9 mouse cellular contexts compared by ENCODE assay signal in the genomic region with DNA sequence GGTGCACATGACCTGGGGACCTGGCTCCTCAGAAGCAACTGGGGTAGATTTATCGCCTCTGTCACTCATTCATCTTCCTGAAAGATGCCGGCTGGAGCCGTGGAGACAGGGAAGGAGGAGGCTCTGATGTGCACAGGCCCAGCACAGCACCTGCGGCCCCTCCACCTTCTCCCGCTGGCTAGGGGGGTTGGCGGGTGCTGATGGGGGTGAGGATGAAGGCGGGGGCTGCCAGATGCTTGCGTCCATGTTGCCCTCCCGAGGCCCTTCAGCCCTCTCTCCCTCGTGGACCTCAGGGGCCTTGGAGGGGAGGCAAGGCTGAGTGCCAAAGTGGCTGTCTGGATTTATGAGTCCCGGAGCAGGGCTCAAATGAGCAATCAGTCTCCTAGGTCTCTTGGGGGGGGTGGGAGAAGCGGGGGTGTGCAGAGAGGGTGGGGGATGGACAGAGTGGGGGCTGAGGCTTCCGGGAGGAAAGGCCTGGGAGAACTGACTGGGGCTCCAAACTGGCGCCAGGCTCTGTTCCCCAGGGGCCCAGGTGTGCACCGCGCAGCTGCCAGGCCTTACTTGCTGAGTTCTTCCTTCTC.
DNase-seq lines count a peak whose midpoint lies in the region; ATAC-seq lines count a peak whose summit lies in the region.
"Had no signal": no experiment of that assay in that cellular context is flagged by ENCODE, and none has a peak within 500 bp of the region (broad histone marks: within the 10 kb centered on the region; RNA-seq: fewer than 3 reads in every experiment).

No protein-coding gene starts in this region.

- no peak overlapping the region for H3K4me3 ChIP-seq in heart, embryonic 11.5 days (ENCODE audit: low read depth, low read length)
- no peak overlapping the region for H3K4me3 ChIP-seq in hindbrain, embryonic 12.5 days
- no peak overlapping the region for H3K4me3 ChIP-seq in midbrain, embryonic 13.5 days (replicated peaks)

- H3K27ac ChIP-seq in heart, embryonic 11.5 days (ENCODE audit: low read depth, low read length), result peak overlapping the region; percentile 50
- H3K27ac ChIP-seq in hindbrain, embryonic 12.5 days, result peak overlapping the region; percentile 89
- H3K27ac ChIP-seq in midbrain, embryonic 13.5 days, result peak overlapping the region; percentile 73

- H3K36me3 ChIP-seq in heart, embryonic 11.5 days (ENCODE audit: control insufficient read depth, insufficient read depth, low read length), result peaks cover 8% of the 10 kb centered on the region
- peaks cover 54% of the 10 kb centered on the region for H3K36me3 ChIP-seq in hindbrain, embryonic 12.5 days
- peaks cover 46% of the 10 kb centered on the region for H3K36me3 ChIP-seq in midbrain, embryonic 13.5 days

- 67% methylated on average over 16 of the region's 16 CpGs for WGBS in heart, embryonic 11.5 days (ENCODE audit: insufficient replicate concordance)
- WGBS in hindbrain, embryonic 12.5 days, result 49% methylated on average over 16 of the region's 16 CpGs
- WGBS in midbrain, embryonic 13.5 days, result 57% methylated on average over 16 of the region's 16 CpGs

- no peaks in the 10 kb centered on the region for H3K27me3 ChIP-seq in heart, embryonic 11.5 days (ENCODE audit: control insufficient read depth, insufficient read depth, low read length)
- no peaks in the 10 kb centered on the region for H3K27me3 ChIP-seq in hindbrain, embryonic 12.5 days
- no peaks in the 10 kb centered on the region for H3K27me3 ChIP-seq in midbrain, embryonic 13.5 days

- no peak overlapping the region for H3K9ac ChIP-seq in heart, embryonic 11.5 days (ENCODE audit: low read depth, low read length)
- peak overlapping the region; percentile 45; the same call in 1 of the 2 replicates for H3K9ac ChIP-seq in hindbrain, embryonic 12.5 days
- H3K9ac ChIP-seq in midbrain, embryonic 13.5 days (replicated peaks), result 0 out of 2 replicates have a peak overlapping the region, but pooled peaks have one; percentile 19

- peaks cover 22% of the 10 kb centered on the region for H3K4me1 ChIP-seq in heart, embryonic 11.5 days (ENCODE audit: control insufficient read depth, insufficient read depth, low read length)
- peaks cover 38% of the 10 kb centered on the region for H3K4me1 ChIP-seq in hindbrain, embryonic 12.5 days
- H3K4me1 ChIP-seq in midbrain, embryonic 13.5 days (replicated peaks), result peaks cover 37% of the 10 kb centered on the region

- no peak for ATAC-seq in heart, embryonic 11.5 days (replicated peaks; ENCODE audit: insufficient number of reproducible peaks, low FRiP score, low TSS enrichment)
- peak; percentile 67 for ATAC-seq in hindbrain, embryonic 12.5 days (ENCODE audit: low FRiP score)
- peak; percentile 44; the same call in 1 of the 2 replicates for ATAC-seq in midbrain, embryonic 13.5 days
- no peak for ATAC-seq in megakaryocyte progenitor cell, adult 5-6 weeks (replicated peaks; ENCODE audit: poor library complexity)
- ATAC-seq: inflammation-experienced regulatory T-cells, adult 6 months had no signal

- intact Hi-C loops in left cerebral cortex, postnatal 10 days (cut with DNase I), result no loop called here

- DNase-seq in heart, adult 18-20 months, result no peak
- DNase-seq in adrenal gland, postnatal 14 days, result peak; percentile 73
- no peak for DNase-seq in left cerebral cortex, postnatal 10 days (ENCODE audit: extremely low spot score in 1 of 2, low spot score in 2 of 2)
- no peak for DNase-seq in left cerebral cortex, adult 8-10 months (ENCODE audit: low spot score in 2 of 2)

- no peaks in the 10 kb centered on the region for H3K9me3 ChIP-seq in heart, embryonic 11.5 days (replicated peaks; ENCODE audit: control insufficient read depth, low read length)
- no peaks in the 10 kb centered on the region for H3K9me3 ChIP-seq in hindbrain, embryonic 12.5 days (replicated peaks)
- no peaks in the 10 kb centered on the region for H3K9me3 ChIP-seq in midbrain, embryonic 13.5 days

- H3K4me2 ChIP-seq in heart, embryonic 11.5 days, result no peak overlapping the region
- no peak overlapping the region; the same call in 1 of the 2 replicates for H3K4me2 ChIP-seq in hindbrain, embryonic 12.5 days (replicated peaks)
- no peak overlapping the region for H3K4me2 ChIP-seq in midbrain, embryonic 13.5 days (replicated peaks)

Comparison
In these comparisons a context has a peak if more than half of its experiments do, and no peak if none do; other contexts are left out.
1. ATAC-seq: peak in hindbrain, embryonic 12.5 days (single experiment) and midbrain, embryonic 13.5 days (single experiment); none in heart, embryonic 11.5 days (single experiment) and megakaryocyte progenitor cell, adult 5-6 weeks (single experiment).
2. Peak in every context shown above with its lines, with median percentiles within 50 percentile points of each other: H3K27ac ChIP-seq.